ENCODE assay signal across 8 mouse cellular contexts in genomic region chr10:17733057-17733456, GRCm38 (mm10). TPM values are rescaled to one million over a fixed set of nuclear protein-coding genes. Genes with fewer than 3 reads are reported as not detected.
DNase-seq lines count a peak whose midpoint lies in the region; ATAC-seq lines count a peak whose summit lies in the region.

No protein-coding gene starts in this region.

- DNase-seq in urinary bladder, adult 18-20 months (ENCODE audit: low spot score in 2 of 2): peak; percentile 50 to 67
- no peak for DNase-seq in urinary bladder, postnatal 10 days (ENCODE audit: low spot score)
- peak; percentile 76 for DNase-seq in cerebellum, adult 8-10 months
- peak; percentile 76 for DNase-seq in hindlimb bud, embryonic 11.5 days (ENCODE audit: extremely low spot score, low read depth, low spot score)
- DNase-seq in left cerebral cortex, postnatal 36 days (ENCODE audit: low spot score in 2 of 2): peak; percentile 49 to 71
- peak; percentile 93 for DNase-seq in naive thymus-derived CD4-positive, alpha-beta T cell, adult 2 months (ENCODE audit: low read depth)
- peak; percentile 91 for DNase-seq in splenic B cell, adult 2 months (ENCODE audit: low read depth, low spot score)

- H3K27me3 ChIP-seq in splenic B cell, adult 2 months (ENCODE audit: control insufficient read depth, insufficient read depth, low read length, poor library complexity, severe bottlenecking): no peaks in the 10 kb centered on the region

- ATAC-seq in frontal cortex, adult (ENCODE audit: low TSS enrichment): peak; percentile 87

- intact Hi-C loops in left cerebral cortex, postnatal 36 days (cut with DNase I): loop anchor here (2.0 to 10.0 kb wide), 3 partner anchors 138 to 464 kb away; partner anchors contain the start of gene Reps1

- H3K36me3 ChIP-seq in splenic B cell, adult 2 months (ENCODE audit: control insufficient read depth, insufficient read depth, low read length, poor library complexity, severe bottlenecking): no peaks in the 10 kb centered on the region

RNA-seq across cellular contexts. Expression of gene Cited2, which starts 10.0 kb away (rescaled TPM):
- 10 to 100 TPM; 44.2 to 45.0 TPM for total RNA-seq in left cerebral cortex, postnatal 36 days (2021)
